Mouse (Mus musculus) ES-Bruce4 (cell line): ENCODE results near the gene Larp4b. TPM values are rescaled to one million over a fixed set of nuclear protein-coding genes. Genes with fewer than 3 reads are reported as not detected.
"Not testable (repeated sequence)": the region's sequence is repeated elsewhere in the genome, so short reads cannot be mapped to it uniquely, and the experiment has no call there.

Experiments used
- H3K27ac ChIP-seq: 2 replicates; pipeline ENCODE4 v1.5.1; 2012; ENCODE audit warnings: low read length, inconsistent platforms; ENCODE audit not compliant: insufficient read depth
- H3K27me3 ChIP-seq: 2 replicates; pipeline ENCODE4 v1.6.1; 2012; ENCODE audit warnings: mild to moderate bottlenecking, low read length, inconsistent platforms; ENCODE audit not compliant: control insufficient read depth, poor library complexity, insufficient read depth, severe bottlenecking
- H3K36me3 ChIP-seq: 2 replicates; pipeline ENCODE4 v1.6.1; 2012; ENCODE audit warnings: inconsistent platforms, mild to moderate bottlenecking, low read length, moderate library complexity; ENCODE audit not compliant: control insufficient read depth, poor library complexity, insufficient read depth, severe bottlenecking
- H3K4me1 ChIP-seq: one replicate; pipeline ENCODE4 v1.8.1; 2011; ENCODE audit warnings: low read length; ENCODE audit not compliant: control insufficient read depth, insufficient read depth
- H3K4me3 ChIP-seq: 2 replicates; pipeline ENCODE4 v1.5.1; 2011; ENCODE audit warnings: low read depth, mild to moderate bottlenecking, low read length
- H3K9ac ChIP-seq: 2 replicates; pipeline ENCODE4 v1.6.1; 2012; ENCODE audit warnings: low read depth, mild to moderate bottlenecking, inconsistent platforms; ENCODE audit not compliant: poor library complexity, severe bottlenecking
- H3K9me3 ChIP-seq: replicated peaks from 2 replicates; pipeline ENCODE4 v1.6.1; 2012; ENCODE audit warnings: mild to moderate bottlenecking, low read length, inconsistent platforms; ENCODE audit not compliant: control insufficient read depth, poor library complexity, insufficient read depth, severe bottlenecking
- CTCF ChIP-seq: IDR thresholded peaks from one replicate; pipeline ENCODE4 v1.8.1; 2011; ENCODE audit warnings: low read depth, low read length
- EP300 ChIP-seq: IDR thresholded peaks from 2 replicates; pipeline ENCODE4 v1.6.1; 2011; ENCODE audit warnings: low read depth, low read length; ENCODE audit not compliant: insufficient read depth
- POLR2A ChIP-seq: IDR thresholded peaks from one replicate; pipeline ENCODE4 v1.8.1; 2011; ENCODE audit warnings: low read length; ENCODE audit not compliant: insufficient read depth
- polyA plus RNA-seq: library from polyadenylated mRNA; stranded (reverse); fragments of >200 nt; gene quantifications from 2 replicates; pipeline ENCODE4 v1.2.4, GENCODE M21; 2011; ENCODE audit warnings: low read depth; ENCODE audit not compliant: missing spikeins, insufficient read depth, insufficient read length

The Larp4b gene
- 104 and 108 TPM in 2 replicates for polyA plus RNA-seq

- Histone ChIP-seq H3K4me1 (no peaks in the 10 kb centered on the region), H3K9ac (peak within 1 kb of the TSS; percentile 99), H3K4me3 (peak within 1 kb of the TSS; percentile 91), H3K27ac (peak within 1 kb of the TSS; percentile 71), H3K9me3 (no peaks in the 10 kb centered on the region), H3K27me3 (no peaks in the 10 kb centered on the region), H3K36me3 (peaks cover 2% of the 10 kb centered on the region; the same call in 1 of the 2 replicates)
- peak; percentile 68 for TF ChIP-seq POLR2A
- TF ChIP-seq EP300: no peak
These were observed at the start of gene Larp4b for GRCm38 (mm10) chr13:9093316-9094155. Gene Larp4b, plus strand, starts transcription at chr13:9093881.

GRCm38 (mm10) chr13:9044731-9045130, 49.0 kb upstream of the Larp4b start:
- H3K27ac ChIP-seq: no peak overlapping the region
- H3K4me1 ChIP-seq: no peaks in the 10 kb centered on the region
- H3K9me3 ChIP-seq: peaks cover 8% of the 10 kb centered on the region; the same call in 1 of the 2 replicates
- H3K36me3 ChIP-seq: no peaks in the 10 kb centered on the region
- H3K9ac ChIP-seq: no peak overlapping the region
- H3K4me3 ChIP-seq: no peak overlapping the region
- H3K27me3 ChIP-seq: no peaks in the 10 kb centered on the region
- TF ChIP-seq POLR2A: no peak
- TF ChIP-seq CTCF: no peak
- no peak for TF ChIP-seq EP300

GRCm38 (mm10) chr13:9052049-9052691, 41.5 kb upstream of the Larp4b start:
- not testable (repeated sequence) for H3K27me3 ChIP-seq, H3K36me3 ChIP-seq, H3K4me1 ChIP-seq, H3K4me3 ChIP-seq, H3K9me3 ChIP-seq, H3K27ac ChIP-seq, H3K9ac ChIP-seq

- H3K9ac ChIP-seq: no peak overlapping the region
- no peaks in the 10 kb centered on the region for H3K36me3 ChIP-seq
- TF ChIP-seq CTCF (no peak), POLR2A (no peak), EP300 (no peak)
- H3K27ac ChIP-seq: no peak overlapping the region
- H3K9me3 ChIP-seq: no peaks in the 10 kb centered on the region
- H3K4me1 ChIP-seq: no peaks in the 10 kb centered on the region
- no peaks in the 10 kb centered on the region for H3K27me3 ChIP-seq
- no peak overlapping the region for H3K4me3 ChIP-seq
These were observed 36.4 kb upstream of the Larp4b start for GRCm38 (mm10) chr13:9057277-9057676.

- Histone ChIP-seq H3K27me3 (no peaks in the 10 kb centered on the region), H3K36me3 (no peaks in the 10 kb centered on the region), H3K27ac (no peak overlapping the region), H3K4me3 (no peak overlapping the region), H3K4me1 (no peaks in the 10 kb centered on the region), H3K9ac (no peak overlapping the region), H3K9me3 (no peaks in the 10 kb centered on the region)
- no peak for TF ChIP-seq CTCF
- TF ChIP-seq POLR2A: no peak
- TF ChIP-seq EP300: no peak
These were observed 35.0 kb upstream of the Larp4b start for GRCm38 (mm10) chr13:9058706-9059105.

GRCm38 (mm10) chr13:9061394-9061793, 32.3 kb upstream of the Larp4b start:
- no peak for TF ChIP-seq CTCF
- Histone ChIP-seq H3K27me3 (no peaks in the 10 kb centered on the region), H3K36me3 (no peaks in the 10 kb centered on the region), H3K27ac (no peak overlapping the region), H3K9ac (no peak overlapping the region), H3K9me3 (no peaks in the 10 kb centered on the region), H3K4me3 (no peak overlapping the region), H3K4me1 (no peaks in the 10 kb centered on the region)
